Mouse (Mus musculus) small intestine, adult 2 months (tissue): ENCODE measurements around the gene Elovl7.

ENCODE experiments used
- CTCF ChIP-seq: fragments of 200-500 bp; IDR thresholded peaks from 2 replicates; pipeline ENCODE4 v1.5.1; 2012; ENCODE audit warnings: low read depth, mild to moderate bottlenecking, control low read depth, inconsistent platforms, low read length, moderate library complexity, mixed read lengths; ENCODE audit not compliant: insufficient replicate concordance, insufficient read length; ENCODE audit errors: extremely low read depth
- POLR2A ChIP-seq: fragments of 200-500 bp; IDR thresholded peaks from 2 replicates; pipeline ENCODE4 v1.6.1; 2012; ENCODE audit warnings: low read depth, mild to moderate bottlenecking, control low read depth, inconsistent platforms, low read length, moderate library complexity

DNA sequence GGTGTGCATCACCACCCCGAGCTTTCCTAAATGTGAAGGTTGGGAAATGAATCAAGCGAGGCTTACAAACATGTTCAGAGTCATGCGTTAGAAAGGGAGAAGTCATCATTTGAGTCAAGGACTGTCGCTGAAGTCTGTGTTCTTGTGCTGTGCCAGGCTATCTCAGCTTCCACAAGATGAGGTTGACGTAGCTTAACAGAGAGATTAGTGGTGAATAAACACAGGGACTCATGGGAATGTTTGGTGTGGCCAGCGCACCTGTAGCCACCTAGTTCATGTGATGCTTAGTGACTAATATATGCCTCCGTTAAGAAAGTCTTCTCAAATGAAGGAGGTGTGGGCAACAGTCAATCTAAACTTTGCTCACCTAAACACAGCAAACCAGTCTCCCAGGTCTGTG, 112.8 kb downstream of the Elovl7 start:
- no peak for TF ChIP-seq POLR2A
- TF ChIP-seq CTCF = no peak
